Mouse (Mus musculus): Measurements from ENCODE around the gene Tcaf3. TPM values are rescaled to one million over a fixed set of nuclear protein-coding genes. Genes with fewer than 3 reads are reported as not detected.

Tcaf3 gene
- total and polyA plus RNA-seq, 2 experiments from 2014 or later = not detected

GRCm38 (mm10) chr6:42610954-42611522 lies 13.5 kb upstream of the Tcaf3 start:
- ATAC-seq (ENCODE audit: low FRiP score) (no peak), DNase-seq (ENCODE audit: low spot score) (no peak)
- H3K4me2 ChIP-seq (ENCODE audit: low read depth, low read length, poor library complexity, severe bottlenecking) = no peak overlapping the region
- TF ChIP-seq CTCF (IDR thresholded peaks at IDR 0.05) = no peak
- no peak overlapping the region for H3K9ac ChIP-seq (replicated peaks; ENCODE audit: low read length, poor library complexity, severe bottlenecking)
- no peaks in the 10 kb centered on the region for H3K4me1 ChIP-seq (ENCODE audit: insufficient read depth, low read length)
- WGBS = 71% methylated on average over 4 of the region's 4 CpGs
- no peak overlapping the region for H3K27ac ChIP-seq (ENCODE audit: low read depth, low read length)
- no peaks in the 10 kb centered on the region for H3K36me3 ChIP-seq (ENCODE audit: insufficient read depth, low read length)
- no peaks in the 10 kb centered on the region for H3K27me3 ChIP-seq (ENCODE audit: insufficient read depth, low read length)
- H3K9me3 ChIP-seq (ENCODE audit: low read length) = no peaks in the 10 kb centered on the region
- no peak overlapping the region for H3K4me3 ChIP-seq (ENCODE audit: low read depth, low read length)

DNA sequence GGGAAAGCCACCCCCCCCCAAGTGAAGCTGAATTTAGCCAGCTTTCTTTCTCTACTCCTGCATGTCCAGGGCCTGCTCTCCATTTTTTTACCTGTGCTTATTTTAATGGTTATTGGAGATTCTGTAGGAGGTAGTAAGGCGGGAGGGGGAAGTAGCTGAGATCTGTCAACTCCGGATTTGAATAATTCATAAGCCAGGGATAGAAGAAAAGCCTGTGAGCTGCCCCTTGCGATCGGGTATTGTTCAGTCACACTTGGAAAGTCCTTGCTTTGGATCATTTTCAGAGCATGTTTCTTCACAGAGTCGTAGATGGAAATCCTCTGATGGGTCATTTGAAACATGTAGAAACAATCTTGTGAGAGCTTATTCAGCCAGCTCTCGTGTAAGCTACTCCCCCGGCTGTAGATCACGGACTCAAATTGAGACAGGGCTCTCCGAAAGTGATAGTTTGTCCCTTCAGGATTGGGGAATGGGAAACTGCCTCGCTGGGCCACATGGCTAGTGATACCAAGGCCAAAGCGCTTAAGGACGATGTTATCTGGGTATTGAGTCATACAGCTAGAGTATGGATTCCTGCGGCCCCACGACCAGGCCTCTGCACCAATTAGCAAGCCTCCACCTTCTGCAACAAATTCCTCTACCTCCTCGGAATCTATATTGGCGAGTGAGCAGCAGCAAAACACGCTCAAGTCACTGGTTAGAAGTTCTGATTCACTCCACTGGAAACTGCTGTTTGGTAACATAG lies 4.2 kb downstream of the Tcaf3 start:
- Histone ChIP-seq H3K9ac (replicated peaks; ENCODE audit: low read length, poor library complexity, severe bottlenecking) (no peak overlapping the region), H3K27me3 (ENCODE audit: insufficient read depth, low read length) (no peaks in the 10 kb centered on the region), H3K4me3 (ENCODE audit: low read depth, low read length) (no peak overlapping the region), H3K36me3 (ENCODE audit: insufficient read depth, low read length) (no peaks in the 10 kb centered on the region), H3K9me3 (ENCODE audit: low read length) (no peaks in the 10 kb centered on the region), H3K27ac (ENCODE audit: low read depth, low read length) (no peak overlapping the region), H3K4me2 (ENCODE audit: low read depth, low read length, poor library complexity, severe bottlenecking) (no peak overlapping the region), H3K4me1 (ENCODE audit: insufficient read depth, low read length) (no peaks in the 10 kb centered on the region)
- TF ChIP-seq CTCF (IDR thresholded peaks at IDR 0.05) = no peak
- no peak for ATAC-seq (ENCODE audit: low FRiP score)
- 50% methylated on average over 17 of the region's 17 CpGs for WGBS
- no peak for DNase-seq (ENCODE audit: low spot score)

- no peaks in the 10 kb centered on the region for H3K27me3 ChIP-seq (ENCODE audit: insufficient read depth, low read length)
- no peak overlapping the region for H3K4me2 ChIP-seq (ENCODE audit: low read depth, low read length, poor library complexity, severe bottlenecking)
- ATAC-seq (ENCODE audit: low FRiP score) (no peak), DNase-seq (ENCODE audit: low spot score) (no peak)
- H3K27ac ChIP-seq (ENCODE audit: low read depth, low read length) = no peak overlapping the region
- no peaks in the 10 kb centered on the region for H3K36me3 ChIP-seq (ENCODE audit: insufficient read depth, low read length)
- no peak overlapping the region for H3K4me3 ChIP-seq (ENCODE audit: low read depth, low read length)
- H3K4me1 ChIP-seq (ENCODE audit: insufficient read depth, low read length) = no peaks in the 10 kb centered on the region
- H3K9me3 ChIP-seq (ENCODE audit: low read length) = no peaks in the 10 kb centered on the region
- 90% methylated on average over 5 of the region's 5 CpGs for WGBS
- TF ChIP-seq CTCF (IDR thresholded peaks at IDR 0.05) = peak; percentile 55
- H3K9ac ChIP-seq (replicated peaks; ENCODE audit: low read length, poor library complexity, severe bottlenecking) = no peak overlapping the region
Measured at GRCm38 (mm10) chr6:42586569-42586968, 10.9 kb downstream of the Tcaf3 start.

GRCm38 (mm10) chr6:42583488-42583872 lies 14.0 kb downstream of the Tcaf3 start:
- WGBS = under 1% methylated on average over 7 of the region's 7 CpGs

DNA sequence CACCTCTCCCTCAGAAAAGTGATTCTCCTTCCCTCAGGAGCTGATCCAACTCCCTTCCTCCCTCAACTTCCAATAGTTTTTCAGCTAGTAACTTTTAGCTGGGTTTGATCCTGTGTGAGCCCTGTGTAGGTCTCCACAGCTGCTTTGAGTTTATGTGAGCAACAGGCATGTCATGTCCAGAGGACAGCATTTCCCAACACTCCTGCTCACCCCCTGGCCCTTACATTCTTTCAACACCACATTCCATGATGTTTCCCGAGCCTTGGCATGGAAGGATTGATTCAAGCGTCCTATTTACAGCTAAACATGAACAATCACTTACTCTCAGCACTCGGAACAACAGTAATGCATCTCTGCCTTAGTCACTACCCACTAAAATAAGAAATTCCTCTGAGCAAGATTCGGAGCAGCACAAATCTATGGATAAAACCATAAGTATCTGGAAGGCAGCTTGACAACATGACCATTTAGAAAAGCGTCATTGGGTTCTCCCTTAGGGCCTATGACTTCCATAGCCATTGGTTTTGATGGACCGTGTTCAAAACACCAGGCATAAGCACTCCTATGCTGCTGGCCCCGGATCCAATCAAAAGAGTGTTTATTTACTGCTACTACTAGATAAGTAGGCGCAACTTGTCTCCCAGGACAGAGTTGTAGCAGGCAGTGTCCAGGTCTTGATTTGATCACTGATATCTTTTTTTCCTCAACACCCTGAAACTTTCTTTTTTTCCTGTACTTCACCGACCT lies 14.6 kb downstream of the Tcaf3 start:
- TF ChIP-seq CTCF (IDR thresholded peaks at IDR 0.05) = no peak
- H3K4me3 ChIP-seq (ENCODE audit: low read depth, low read length) = no peak overlapping the region
- DNase-seq (ENCODE audit: low spot score) (no peak), ATAC-seq (ENCODE audit: low FRiP score) (no peak)
- H3K27ac ChIP-seq (ENCODE audit: low read depth, low read length) = no peak overlapping the region
- WGBS = 69% methylated on average over 9 of the region's 9 CpGs
- no peaks in the 10 kb centered on the region for H3K36me3 ChIP-seq (ENCODE audit: insufficient read depth, low read length)
- no peaks in the 10 kb centered on the region for H3K9me3 ChIP-seq (ENCODE audit: low read length)
- H3K4me2 ChIP-seq (ENCODE audit: low read depth, low read length, poor library complexity, severe bottlenecking) = no peak overlapping the region
- no peaks in the 10 kb centered on the region for H3K27me3 ChIP-seq (ENCODE audit: insufficient read depth, low read length)
- H3K4me1 ChIP-seq (ENCODE audit: insufficient read depth, low read length) = no peaks in the 10 kb centered on the region
- no peak overlapping the region for H3K9ac ChIP-seq (replicated peaks; ENCODE audit: low read length, poor library complexity, severe bottlenecking)

More at GRCm38 (mm10) chr6:42583488-42583872, 14.0 kb downstream of the Tcaf3 start:
- Histone ChIP-seq H3K4me1 (ENCODE audit: insufficient read depth, low read length) (no peaks in the 10 kb centered on the region), H3K9me3 (ENCODE audit: low read length) (no peaks in the 10 kb centered on the region), H3K4me3 (ENCODE audit: low read depth, low read length) (no peak overlapping the region), H3K9ac (replicated peaks; ENCODE audit: low read length, poor library complexity, severe bottlenecking) (no peak overlapping the region), H3K4me2 (ENCODE audit: low read depth, low read length, poor library complexity, severe bottlenecking) (no peak overlapping the region), H3K36me3 (ENCODE audit: insufficient read depth, low read length) (no peaks in the 10 kb centered on the region), H3K27ac (ENCODE audit: low read depth, low read length) (no peak overlapping the region), H3K27me3 (ENCODE audit: insufficient read depth, low read length) (no peaks in the 10 kb centered on the region)
- ATAC-seq (ENCODE audit: low FRiP score) = no peak
- peak; percentile 42 for DNase-seq (ENCODE audit: low spot score)
- TF ChIP-seq CTCF (IDR thresholded peaks at IDR 0.05) = peak; percentile 67

DNA sequence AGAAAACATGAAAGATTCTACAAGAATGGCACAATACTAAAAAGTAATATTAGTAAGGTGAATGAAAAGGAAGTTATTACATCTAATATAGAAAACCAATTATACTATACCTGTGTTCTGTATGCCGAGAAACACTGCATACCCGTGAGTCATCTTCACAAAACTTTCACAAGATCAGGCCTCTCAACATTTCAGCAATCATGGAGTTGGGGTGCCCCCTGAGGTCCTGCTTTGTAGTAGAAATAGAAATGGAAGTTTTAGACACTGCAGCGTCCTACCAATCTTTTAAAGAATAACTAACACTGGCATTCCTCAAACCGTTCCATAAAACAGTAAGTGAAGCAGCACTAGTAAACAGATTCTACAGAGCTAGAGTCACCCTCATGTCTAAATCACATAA lies 18.8 kb downstream of the Tcaf3 start:
- no peaks in the 10 kb centered on the region for H3K36me3 ChIP-seq (ENCODE audit: insufficient read depth, low read length)

More for the DNA sequence above, 18.8 kb downstream of the Tcaf3 start:
- H3K9me3 ChIP-seq (ENCODE audit: low read length) = no peaks in the 10 kb centered on the region
- ATAC-seq (ENCODE audit: low FRiP score) = no peak
- H3K4me3 ChIP-seq (ENCODE audit: low read depth, low read length) = no peak overlapping the region
- no peak overlapping the region for H3K9ac ChIP-seq (replicated peaks; ENCODE audit: low read length, poor library complexity, severe bottlenecking)
- no peak overlapping the region for H3K27ac ChIP-seq (ENCODE audit: low read depth, low read length)
- H3K4me2 ChIP-seq (ENCODE audit: low read depth, low read length, poor library complexity, severe bottlenecking) = no peak overlapping the region
- WGBS = 80% methylated on average over 4 of the region's 4 CpGs
- H3K4me1 ChIP-seq (ENCODE audit: insufficient read depth, low read length) = no peaks in the 10 kb centered on the region
- peak; percentile 22 for TF ChIP-seq CTCF (IDR thresholded peaks at IDR 0.05)
- no peak for DNase-seq (ENCODE audit: low spot score)
- no peaks in the 10 kb centered on the region for H3K27me3 ChIP-seq (ENCODE audit: insufficient read depth, low read length)

Measured in midbrain, postnatal 0 days (tissue).